Mouse (Mus musculus): ENCODE results near the gene BC051142.

Gene BC051142

DNA sequence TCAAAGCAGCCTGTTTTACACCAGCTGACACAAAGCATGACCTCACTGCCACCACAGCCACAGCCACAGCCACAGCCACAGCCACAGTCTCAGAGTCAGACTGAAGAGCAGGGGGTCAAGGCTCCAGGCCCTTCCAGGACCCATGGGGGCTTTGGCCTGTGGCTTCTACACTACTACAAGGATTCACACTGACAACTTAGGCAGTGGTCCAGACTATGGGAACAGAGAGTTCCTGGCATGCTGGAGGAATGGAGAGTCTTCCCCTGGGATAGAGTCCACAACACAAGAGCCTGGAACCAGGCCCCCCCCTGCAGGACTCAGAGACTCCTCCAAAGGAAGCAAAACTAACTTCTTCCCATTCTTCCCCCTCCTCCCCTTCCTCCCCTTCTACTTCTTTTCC lies 109.0 kb downstream of the BC051142 start:
- no peak for DNase-seq (ENCODE audit: extremely low read depth, low read depth)

All from MEL-GATA-1-ER (cell line).